Mouse (Mus musculus) forebrain, embryonic 14.5 days (tissue): ENCODE measurements around the gene Aar2. TPM values are rescaled to one million over a fixed set of nuclear protein-coding genes. Genes with fewer than 3 reads are reported as not detected.
A peak's percentile ranks its signal among the peaks of the same experiment; 100 is the strongest.

Source experiments
- ATAC-seq: fragments of 200-750 bp; cut with Nextera tagmentation; 2 replicates; pipeline ENCODE4 v1.8.0; 2017; ENCODE audit warnings: mild to moderate bottlenecking, moderate library complexity
- DNase-seq: peaks from one replicate; pipeline ENCODE4 v3.0.0-alpha.2; 2015; ENCODE audit warnings: low spot score
- H3K27ac ChIP-seq: fragments of 300-500 bp; sonication (generic); 2 replicates; pipeline ENCODE4 v1.5.1; 2014; ENCODE audit warnings: low read depth, mild to moderate bottlenecking, control low read depth, low read length, moderate library complexity
- H3K27me3 ChIP-seq: fragments of 300-500 bp; sonication (generic); replicated peaks from 2 replicates; pipeline ENCODE4 v1.6.1; 2014; ENCODE audit warnings: low read length, control low read depth, mixed read lengths; ENCODE audit not compliant: control insufficient read depth, insufficient read depth
- H3K36me3 ChIP-seq: fragments of 300-500 bp; sonication (generic); 2 replicates; pipeline ENCODE4 v1.6.1; 2014; ENCODE audit warnings: low read length, control low read depth; ENCODE audit not compliant: control insufficient read depth, insufficient read depth
- H3K4me1 ChIP-seq: fragments of 300-500 bp; sonication (generic); 2 replicates; pipeline ENCODE4 v1.6.1; 2014; ENCODE audit warnings: antibody characterized with exemption, low read length, control low read depth; ENCODE audit not compliant: control insufficient read depth, insufficient read depth
- H3K4me2 ChIP-seq: fragments of 300-500 bp; sonication (generic); 2 replicates; pipeline ENCODE4 v1.6.1; 2014; ENCODE audit warnings: mild to moderate bottlenecking, control low read depth, low read length
- H3K4me3 ChIP-seq: fragments of 300-500 bp; sonication (generic); 2 replicates; pipeline ENCODE4 v1.5.1; 2014; ENCODE audit warnings: low read depth, low read length, control low read depth
- H3K9ac ChIP-seq: fragments of 300-500 bp; sonication (generic); 2 replicates; pipeline ENCODE4 v1.6.1; 2014; ENCODE audit warnings: mild to moderate bottlenecking, low read length, control low read depth, moderate library complexity
- H3K9me3 ChIP-seq: fragments of 300-500 bp; sonication (generic); replicated peaks from 2 replicates; pipeline ENCODE4 v1.6.1; 2016; ENCODE audit warnings: low read length, control low read depth, mixed read lengths; ENCODE audit not compliant: control insufficient read depth
- whole genome bisulfite sequencing: fragments of 180-500 bp; shearing (Covaris S2); extraction: QIAGEN DNeasy Blood & Tissue Kit; methylation state at CpG from one replicate; pipeline ENCODE4 v1.1.7; 2014; 5-methylcytosine and 5-hydroxymethylcytosine counted together
- polyA plus RNA-seq: library from polyadenylated mRNA; unstranded; fragments of >200 nt; fragmentation: Nextera tagmentation; extraction: Ambion mirVana; gene quantifications from 2 replicates; pipeline ENCODE4 v1.2.1, GENCODE M21; 2014

The Aar2 gene
- polyA plus RNA-seq, 1 experiment from 2014 or later: 51.1 TPM

DNA sequence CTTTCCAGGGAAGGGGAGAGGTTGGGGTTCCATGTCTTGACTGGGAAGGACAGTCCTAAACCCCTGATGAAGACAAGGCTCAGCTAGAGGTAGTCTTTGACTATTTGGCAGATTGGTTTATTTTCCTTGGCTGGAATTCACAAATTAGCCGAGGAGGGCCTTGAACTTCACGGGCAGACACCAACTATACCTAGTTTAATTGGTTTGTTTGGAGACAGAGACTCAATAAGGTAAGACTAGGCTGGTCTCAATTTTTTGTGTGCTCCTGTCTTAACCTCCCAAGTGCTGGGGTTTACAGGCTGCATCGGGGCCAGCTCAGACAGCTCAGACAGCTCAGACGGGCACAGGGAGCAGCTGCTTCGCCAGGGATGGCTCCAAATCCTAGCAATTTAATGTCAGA lies 33.1 kb downstream of the Aar2 start:
- no peaks in the 10 kb centered on the region for H3K36me3 ChIP-seq
- H3K27me3 ChIP-seq: no peaks in the 10 kb centered on the region
- no peak overlapping the region for H3K9ac ChIP-seq
- no peak for ATAC-seq
- DNase-seq: no peak
- no peak overlapping the region for H3K4me2 ChIP-seq
- peaks cover 11% of the 10 kb centered on the region for H3K4me1 ChIP-seq
- no peaks in the 10 kb centered on the region for H3K9me3 ChIP-seq
- WGBS: 80% methylated on average over 5 of the region's 5 CpGs
- H3K27ac ChIP-seq: no peak overlapping the region
- H3K4me3 ChIP-seq: no peak overlapping the region

DNA sequence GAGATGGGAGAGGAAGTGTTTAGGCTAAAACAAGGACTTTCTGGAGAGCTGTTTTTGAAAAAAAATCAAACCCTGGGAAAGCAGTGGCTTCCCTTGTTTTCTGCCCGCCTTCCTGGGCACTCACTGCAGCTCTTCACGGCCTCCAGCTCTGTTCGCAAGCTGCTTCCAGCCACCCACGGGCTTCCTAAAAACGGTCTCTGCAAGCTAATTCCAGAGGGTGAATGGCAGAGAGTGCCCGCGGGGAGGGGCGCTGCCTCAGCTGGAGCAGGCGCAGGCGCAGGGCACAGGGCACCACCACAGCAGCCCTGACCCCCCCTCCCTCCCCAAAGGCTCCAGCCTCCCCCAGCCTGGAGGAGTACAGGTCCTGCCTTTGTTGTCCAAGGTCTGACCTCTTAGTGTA lies 33.9 kb downstream of the Aar2 start:
- Histone ChIP-seq H3K4me3 (no peak overlapping the region), H3K4me2 (no peak overlapping the region), H3K9me3 (no peaks in the 10 kb centered on the region), H3K9ac (no peak overlapping the region), H3K4me1 (peaks cover 11% of the 10 kb centered on the region), H3K27me3 (no peaks in the 10 kb centered on the region), H3K27ac (no peak overlapping the region), H3K36me3 (no peaks in the 10 kb centered on the region)
- no peak for ATAC-seq
- 59% methylated on average over 10 of the region's 10 CpGs for WGBS
- DNase-seq: peak; percentile 10

DNA sequence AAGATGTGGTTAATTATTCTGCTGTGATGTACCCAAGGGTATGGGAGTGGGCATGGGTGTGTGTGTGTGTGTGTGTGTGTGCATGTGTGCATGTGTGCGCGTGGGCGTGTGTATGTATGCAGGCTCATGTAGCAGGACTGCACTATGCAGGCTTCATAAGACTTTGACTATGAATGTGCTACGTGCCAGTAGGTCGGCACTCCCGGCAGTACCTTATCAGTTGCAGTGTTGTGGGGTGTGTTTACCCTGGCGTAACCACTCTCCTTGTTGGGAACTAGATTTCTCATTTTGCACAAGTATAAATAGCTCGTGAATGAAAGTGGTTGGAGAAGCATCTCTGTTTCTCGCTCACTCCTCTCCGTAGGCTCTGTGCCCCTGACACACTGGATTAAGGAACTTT lies 35.5 kb downstream of the Aar2 start:
- ATAC-seq (no peak), DNase-seq (no peak)
- Histone ChIP-seq H3K27me3 (no peaks in the 10 kb centered on the region), H3K9ac (no peak overlapping the region), H3K4me2 (no peak overlapping the region), H3K9me3 (no peaks in the 10 kb centered on the region), H3K27ac (no peak overlapping the region), H3K36me3 (no peaks in the 10 kb centered on the region), H3K4me1 (peaks cover 11% of the 10 kb centered on the region), H3K4me3 (no peak overlapping the region)
- 92% methylated on average over 10 of the region's 10 CpGs for WGBS

DNA sequence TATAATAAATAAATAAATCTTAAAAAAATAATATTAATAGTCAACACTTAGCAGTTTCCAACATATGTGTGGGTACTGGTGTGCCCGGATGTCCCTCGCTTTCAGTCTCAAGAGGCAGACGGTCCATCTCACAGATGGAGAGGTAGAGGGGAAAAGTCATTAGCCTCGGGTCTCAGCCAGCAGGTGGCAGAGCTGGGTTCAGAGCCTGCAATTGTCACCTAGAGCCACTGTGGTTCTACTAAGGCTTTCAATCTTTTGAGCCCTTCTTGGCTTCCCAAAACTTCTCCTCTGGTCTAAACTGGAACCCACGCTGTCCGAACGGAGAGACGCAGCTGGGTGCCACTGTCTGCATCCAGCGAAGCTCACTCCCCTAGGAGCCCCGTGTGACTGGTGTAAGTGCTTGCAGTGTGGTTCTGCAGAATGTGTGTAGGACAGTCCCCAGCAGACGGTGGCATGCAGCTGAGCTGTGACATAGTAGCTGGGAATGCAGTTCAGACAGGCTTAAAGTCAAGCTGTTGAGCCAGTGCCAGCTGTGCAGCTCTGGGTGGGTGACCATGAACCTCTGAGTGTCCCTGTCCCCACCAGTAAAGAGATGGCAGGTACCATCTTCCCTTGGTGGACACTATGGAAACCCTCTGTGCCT lies 36.9 kb downstream of the Aar2 start:
- DNase-seq (peak; percentile 25), ATAC-seq (peak; percentile 18; the same call in 1 of the 2 replicates)
- 63% methylated on average over 11 of the region's 11 CpGs for WGBS
- Histone ChIP-seq H3K36me3 (no peaks in the 10 kb centered on the region), H3K4me3 (no peak overlapping the region), H3K27me3 (no peaks in the 10 kb centered on the region), H3K9me3 (no peaks in the 10 kb centered on the region), H3K27ac (no peak overlapping the region), H3K4me2 (no peak overlapping the region; the same call in 1 of the 2 replicates), H3K4me1 (peaks cover 11% of the 10 kb centered on the region), H3K9ac (no peak overlapping the region)

DNA sequence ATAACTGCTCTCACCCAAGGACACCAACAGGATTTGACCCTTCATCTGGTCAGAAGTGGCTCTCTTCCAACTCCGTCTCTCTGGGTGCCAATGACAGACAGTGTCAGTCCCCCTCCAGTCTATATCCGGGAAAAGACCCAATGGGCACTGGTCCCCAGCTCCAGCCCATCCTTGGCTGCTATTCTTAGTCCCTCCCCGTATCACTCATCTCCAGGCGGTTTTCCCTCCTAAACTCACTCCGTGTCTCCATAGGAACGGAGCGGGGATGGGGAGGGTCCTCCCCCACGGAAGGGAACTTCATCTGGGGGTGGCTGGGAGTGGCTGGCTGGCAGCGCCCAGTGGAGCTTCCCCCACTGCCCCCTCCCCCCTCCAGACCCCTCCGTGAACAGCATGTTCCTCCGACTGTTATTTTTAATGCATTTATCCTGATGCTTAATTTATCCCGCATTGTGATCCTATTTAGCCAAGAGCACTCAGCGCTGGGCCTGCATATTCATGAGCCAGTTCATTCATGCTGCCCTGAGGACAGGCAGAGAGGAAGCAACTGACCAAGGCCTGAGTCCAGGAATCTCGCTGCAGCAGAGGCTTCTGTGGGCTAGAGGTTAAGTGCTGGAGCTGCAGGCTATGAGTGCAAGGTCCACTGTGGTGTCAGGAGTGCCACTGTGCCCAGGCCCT lies 37.5 kb downstream of the Aar2 start:
- 0 out of 2 replicates have a peak overlapping the region, but pooled peaks have one; percentile 5 for H3K9ac ChIP-seq
- H3K4me1 ChIP-seq: peaks cover 11% of the 10 kb centered on the region
- no peaks in the 10 kb centered on the region for H3K9me3 ChIP-seq
- DNase-seq (peak; percentile 48), ATAC-seq (peak; percentile 65; the same call in 1 of the 2 replicates)
- H3K4me3 ChIP-seq: no peak overlapping the region
- no peaks in the 10 kb centered on the region for H3K36me3 ChIP-seq
- H3K4me2 ChIP-seq: peak overlapping the region; percentile 44
- 15% methylated on average over 14 of the region's 14 CpGs for WGBS
- no peaks in the 10 kb centered on the region for H3K27me3 ChIP-seq
- H3K27ac ChIP-seq: no peak overlapping the region

DNA sequence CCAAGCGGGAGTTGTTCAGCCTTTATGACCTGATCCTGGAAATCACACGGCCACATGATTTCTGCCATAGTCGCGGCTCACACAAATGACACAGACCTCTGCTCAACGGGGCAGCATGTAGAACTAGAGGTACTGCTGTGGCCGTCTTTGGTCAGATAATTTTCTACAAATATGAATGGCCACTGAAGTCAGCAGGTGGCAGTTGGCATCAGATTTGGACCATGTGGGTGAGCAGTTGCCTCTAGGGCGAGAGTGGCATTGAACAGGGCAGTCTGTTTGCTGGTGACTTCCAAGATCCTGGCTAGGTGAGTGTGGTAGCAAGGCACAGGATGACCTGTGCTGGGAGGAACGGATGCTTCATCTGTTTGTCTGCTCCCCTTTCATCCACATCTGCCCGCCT lies 42.1 kb downstream of the Aar2 start:
- no peak overlapping the region for H3K9ac ChIP-seq
- no peaks in the 10 kb centered on the region for H3K36me3 ChIP-seq
- no peaks in the 10 kb centered on the region for H3K27me3 ChIP-seq
- 93% methylated on average over 9 of the region's 9 CpGs for WGBS
- no peak overlapping the region for H3K4me3 ChIP-seq
- no peaks in the 10 kb centered on the region for H3K9me3 ChIP-seq
- ATAC-seq (no peak), DNase-seq (no peak)
- H3K27ac ChIP-seq: no peak overlapping the region
- H3K4me2 ChIP-seq: no peak overlapping the region
- peaks cover 9% of the 10 kb centered on the region for H3K4me1 ChIP-seq

DNA sequence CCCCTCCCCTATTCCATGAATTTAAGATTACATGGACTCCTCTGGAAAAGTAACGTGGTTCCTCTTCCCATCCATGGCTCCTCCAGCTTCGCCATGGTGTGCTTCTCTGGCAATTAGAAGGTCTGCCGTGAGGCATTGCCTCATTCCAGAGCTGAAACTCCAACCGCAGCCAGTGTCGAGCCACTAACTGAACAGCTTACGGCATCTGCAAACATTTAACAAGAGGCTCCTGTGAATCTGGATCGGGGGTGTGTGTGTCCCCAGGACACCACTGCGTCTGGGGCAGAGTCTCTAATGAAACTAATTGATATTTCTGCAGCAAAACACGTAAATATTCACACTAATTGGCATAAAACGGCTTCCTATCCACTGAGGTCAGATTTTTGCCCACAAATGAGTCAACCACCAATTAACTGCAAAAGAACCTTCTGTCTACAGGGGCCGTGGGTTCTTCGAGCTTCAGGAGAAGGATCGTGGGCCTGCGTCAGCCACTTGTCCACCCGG lies 47.7 kb downstream of the Aar2 start:
- H3K27ac ChIP-seq: no peak overlapping the region
- H3K36me3 ChIP-seq: no peaks in the 10 kb centered on the region
- H3K9me3 ChIP-seq: no peaks in the 10 kb centered on the region
- H3K9ac ChIP-seq: no peak overlapping the region
- DNase-seq (no peak), ATAC-seq (no peak)
- 50% methylated on average over 15 of the region's 15 CpGs for WGBS
- no peaks in the 10 kb centered on the region for H3K27me3 ChIP-seq
- H3K4me1 ChIP-seq: no peaks in the 10 kb centered on the region
- H3K4me3 ChIP-seq: no peak overlapping the region
- H3K4me2 ChIP-seq: no peak overlapping the region

DNA sequence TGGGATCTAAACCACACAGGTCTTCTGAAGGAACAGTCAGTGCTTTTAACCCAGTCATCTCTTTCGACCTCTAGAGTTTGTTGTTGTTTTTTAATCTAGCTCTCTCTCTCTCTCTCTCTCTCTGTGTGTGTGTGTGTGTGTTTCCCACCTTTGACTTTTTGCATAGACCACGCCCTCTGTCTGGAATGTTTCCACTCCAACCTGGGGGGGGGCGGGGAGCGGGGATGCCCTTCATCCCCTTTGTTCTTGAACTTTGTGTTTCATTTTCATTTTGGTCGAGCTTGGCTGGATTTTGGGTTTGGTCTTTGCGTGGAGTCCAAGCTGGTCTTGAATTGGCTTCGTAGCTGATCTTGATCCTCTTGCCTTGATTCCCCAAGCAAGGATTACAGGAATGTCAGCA lies 55.2 kb downstream of the Aar2 start:
- Histone ChIP-seq H3K4me2 (no peak overlapping the region), H3K27ac (no peak overlapping the region), H3K9ac (no peak overlapping the region), H3K9me3 (no peaks in the 10 kb centered on the region), H3K4me1 (no peaks in the 10 kb centered on the region), H3K36me3 (no peaks in the 10 kb centered on the region), H3K27me3 (no peaks in the 10 kb centered on the region), H3K4me3 (no peak overlapping the region)
- DNase-seq (no peak), ATAC-seq (no peak)
- WGBS: 78% methylated on average over 7 of the region's 7 CpGs

DNA sequence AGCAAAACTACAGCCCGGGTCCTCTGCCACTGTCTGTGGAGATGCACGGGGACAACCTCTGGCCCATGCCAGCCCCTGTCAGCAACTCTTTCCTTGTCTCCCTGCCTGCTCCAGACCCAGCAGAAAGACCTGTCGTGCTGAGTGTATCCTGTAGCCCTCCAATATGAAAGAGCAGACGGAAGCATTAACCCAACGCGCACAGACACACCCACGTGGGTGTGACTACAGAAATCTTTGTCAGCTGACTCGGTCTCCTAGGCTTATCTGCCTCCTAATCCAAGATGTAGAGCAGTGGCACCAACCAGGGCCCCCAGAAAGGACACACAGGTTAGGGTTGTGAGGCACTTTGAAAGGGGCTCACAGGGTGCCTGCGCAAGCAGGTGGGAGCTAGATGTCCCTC lies 56.3 kb downstream of the Aar2 start:
- Histone ChIP-seq H3K36me3 (no peaks in the 10 kb centered on the region), H3K9ac (no peak overlapping the region), H3K27ac (no peak overlapping the region), H3K4me1 (no peaks in the 10 kb centered on the region), H3K9me3 (no peaks in the 10 kb centered on the region), H3K4me3 (no peak overlapping the region), H3K4me2 (no peak overlapping the region), H3K27me3 (no peaks in the 10 kb centered on the region)
- WGBS: 84% methylated on average over 9 of the region's 9 CpGs
- no peak for DNase-seq
- no peak for ATAC-seq
